Mouse (Mus musculus): ENCODE measurements at regions not wholly inside any gene's neighbourhood (a gene's known extent, or its start where the extent isn't known, plus 50 kb on each side); places are given as distances from the start of the nearest gene placed in this dataset.
A peak's percentile ranks its signal among the peaks of the same experiment; 100 is the strongest.
"Not testable (repeated sequence)": the region's sequence is repeated elsewhere in the genome, so short reads cannot be mapped to it uniquely, and the experiment has no call there.

GRCm38 (mm10) chrX:129546016-129546415, 203.5 kb upstream of the Diaph2 start:
- DNase-seq = no peak

- DNase-seq = no peak
Observed at GRCm38 (mm10) chrX:129547606-129548005, 201.9 kb upstream of the Diaph2 start.

GRCm38 (mm10) chrX:129556001-129556400, 193.5 kb upstream of the Diaph2 start:
- no peak for DNase-seq

GRCm38 (mm10) chrX:129599491-129599890, 150.1 kb upstream of the Diaph2 start:
- no peak for DNase-seq

- DNase-seq = no peak
Observed at GRCm38 (mm10) chrX:129607842-129608241, 141.7 kb upstream of the Diaph2 start.

- not testable (repeated sequence) for DNase-seq
Observed at GRCm38 (mm10) chrX:129611500-129611899, 138.0 kb upstream of the Diaph2 start.

GRCm38 (mm10) chrX:129637016-129637415, 112.5 kb upstream of the Diaph2 start:
- DNase-seq = no peak

- peak; percentile 5 to 17 for DNase-seq
Observed at GRCm38 (mm10) chrX:129645106-129645505, 104.4 kb upstream of the Diaph2 start.

- peak; percentile 62 to 76 for DNase-seq
Observed at GRCm38 (mm10) chrX:129656906-129657305, 92.6 kb upstream of the Diaph2 start.

GRCm38 (mm10) chrX:129690677-129691076, 58.9 kb upstream of the Diaph2 start:
- DNase-seq = no peak

All from cerebellum, postnatal 14 days (tissue).